Mouse (Mus musculus) cortical plate, adult 2 months (tissue): ENCODE measurements around the gene Kank3.

ENCODE experiments used
- CTCF ChIP-seq: fragments of 200-500 bp; IDR thresholded peaks from 2 replicates; pipeline ENCODE4 v1.5.1; 2011; ENCODE audit warnings: mild to moderate bottlenecking, control low read depth, low read length; ENCODE audit not compliant: insufficient read depth; ENCODE audit errors: extremely low read depth
- POLR2A ChIP-seq: fragments of 200-500 bp; IDR thresholded peaks from 2 replicates; pipeline ENCODE4 v1.6.1; 2011; ENCODE audit warnings: mild to moderate bottlenecking, low read length, control low read depth; ENCODE audit not compliant: insufficient read depth; ENCODE audit errors: extremely low read depth

DNA sequence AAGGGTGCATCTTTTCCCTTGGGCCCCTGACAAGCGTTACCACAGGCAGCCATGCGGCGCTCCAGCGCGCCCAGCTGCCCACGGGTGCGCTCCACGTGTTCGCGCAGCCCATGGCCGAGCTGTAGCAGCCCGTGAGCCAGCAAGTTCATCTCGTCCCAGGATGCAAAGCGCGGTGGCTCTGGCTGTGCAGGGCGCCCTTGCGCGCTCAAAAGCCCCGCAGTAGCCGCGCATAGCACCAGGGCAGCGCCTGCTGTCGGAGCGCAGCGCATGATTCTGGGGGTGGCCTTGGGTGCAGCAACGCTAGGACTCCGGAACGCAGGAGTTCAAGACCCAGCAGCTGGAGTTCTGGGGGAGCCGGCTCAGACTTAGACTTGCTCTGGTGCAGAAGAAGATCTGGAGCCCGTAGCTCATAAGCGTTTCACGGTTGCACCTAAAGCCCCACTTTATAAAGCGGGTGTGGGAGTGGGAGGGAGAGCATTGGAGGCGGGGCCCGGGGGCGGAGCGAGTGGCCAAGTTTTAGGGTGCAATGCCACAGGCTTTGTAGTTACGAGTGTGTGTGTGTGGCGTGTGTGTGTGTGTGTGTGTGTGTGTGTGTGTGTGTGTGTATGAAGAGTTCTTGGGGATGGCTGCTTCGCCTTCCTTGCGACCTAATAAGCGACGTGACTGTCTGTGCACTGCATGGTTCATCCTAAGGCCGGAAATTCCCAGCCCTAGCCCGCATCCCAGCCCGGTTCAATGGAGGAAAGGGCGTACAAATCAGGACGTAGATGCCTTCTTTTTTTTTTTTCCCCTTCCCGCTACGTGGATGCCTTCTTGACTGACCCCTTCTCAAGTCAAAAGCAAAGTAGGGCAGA lies 29.0 kb upstream of the Kank3 start, which contains the start of gene Angptl4:
- TF ChIP-seq CTCF (no peak), POLR2A (no peak)
